Mouse (Mus musculus) lung, adult 2 months (tissue): ENCODE data around the gene Aif1. TPM values are rescaled to one million over a fixed set of nuclear protein-coding genes. Genes with fewer than 3 reads are reported as not detected.

Experiments
- DNase-seq: peaks from one replicate; pipeline ENCODE4 v3.0.0; 2022
- H3K4me1 ChIP-seq: fragments of 200-500 bp; 2 replicates; pipeline ENCODE4 v1.6.1; 2011; ENCODE audit warnings: low read length; ENCODE audit not compliant: control insufficient read depth, insufficient read depth
- H3K4me3 ChIP-seq: fragments of 200-500 bp; replicated peaks from 2 replicates; pipeline ENCODE3; 2011; ENCODE audit warnings: low read depth, mild to moderate bottlenecking, control low read depth, low read length; ENCODE audit errors: extremely low read depth
- CTCF ChIP-seq: fragments of 200-500 bp; IDR thresholded peaks from 2 replicates; pipeline ENCODE4 v1.5.1; 2011; ENCODE audit warnings: mild to moderate bottlenecking, low read length, control low read depth; ENCODE audit not compliant: insufficient read depth
- POLR2A ChIP-seq: fragments of 200-500 bp; IDR thresholded peaks from 2 replicates; pipeline ENCODE4 v1.6.1; 2011; ENCODE audit warnings: low read depth, mild to moderate bottlenecking, control low read depth, low read length, borderline replicate concordance; ENCODE audit errors: extremely low read depth
- WGBS: fragments of 180-500 bp; shearing (Covaris S2); methylation state at CpG from one replicate; pipeline ENCODE4 v1.1.7; 2018; 5-methylcytosine and 5-hydroxymethylcytosine counted together
- polyA plus RNA-seq: library from polyadenylated mRNA; depleted of rRNA; stranded (reverse); fragments of >200 nt; gene quantifications from 2 replicates; pipeline ENCODE4 v1.2.3, GENCODE M21; 2012

The Aif1 gene
- polyA plus RNA-seq, 1 experiment = 1.4 TPM

GRCm38 (mm10) chr17:35155451-35155850, 20.4 kb downstream of the Aif1 start:
- WGBS = 87% methylated on average over 12 of the region's 12 CpGs
- no peak for DNase-seq
- no peak overlapping the region for H3K4me3 ChIP-seq
- TF ChIP-seq POLR2A (no peak), CTCF (no peak)
- H3K4me1 ChIP-seq = no peaks in the 10 kb centered on the region

- Histone ChIP-seq H3K4me3 (no peak overlapping the region), H3K4me1 (no peaks in the 10 kb centered on the region)
- 82% methylated on average over 7 of the region's 7 CpGs for WGBS
- no peak for DNase-seq
- TF ChIP-seq POLR2A = no peak
These were observed 21.3 kb downstream of the Aif1 start for GRCm38 (mm10) chr17:35154616-35155015.

- no peak for DNase-seq
- Histone ChIP-seq H3K4me3 (no peak overlapping the region), H3K4me1 (no peaks in the 10 kb centered on the region)
- 77% methylated on average over 4 of the region's 4 CpGs for whole genome bisulfite sequencing
- TF ChIP-seq CTCF (no peak), POLR2A (no peak)
These were observed 21.9 kb downstream of the Aif1 start for GRCm38 (mm10) chr17:35153931-35154330.

GRCm38 (mm10) chr17:35153077-35153476, 22.8 kb downstream of the Aif1 start:
- WGBS = 85% methylated on average over 9 of the region's 9 CpGs

GRCm38 (mm10) chr17:35152121-35152520, 23.7 kb downstream of the Aif1 start:
- H3K4me3 ChIP-seq = no peak overlapping the region
- no peaks in the 10 kb centered on the region for H3K4me1 ChIP-seq
- 92% methylated on average over 4 of the region's 4 CpGs for WGBS
- TF ChIP-seq POLR2A (no peak), CTCF (no peak)
- DNase-seq = no peak

More at GRCm38 (mm10) chr17:35153077-35153476, 22.8 kb downstream of the Aif1 start:
- Histone ChIP-seq H3K4me3 (no peak overlapping the region), H3K4me1 (no peaks in the 10 kb centered on the region)
- no peak for TF ChIP-seq CTCF
- TF ChIP-seq POLR2A = no peak
- DNase-seq = no peak

GRCm38 (mm10) chr17:35147922-35148639, 27.8 kb downstream of the Aif1 start:
- Histone ChIP-seq H3K4me3 (no peak overlapping the region), H3K4me1 (no peaks in the 10 kb centered on the region)
- WGBS = 52% methylated on average over 5 of the region's 5 CpGs
- DNase-seq = no peak
- TF ChIP-seq CTCF = no peak
- TF ChIP-seq POLR2A = no peak

GRCm38 (mm10) chr17:35147348-35147747, 28.5 kb downstream of the Aif1 start:
- 64% methylated on average over 3 of the region's 3 CpGs for WGBS
- no peak overlapping the region for H3K4me3 ChIP-seq
- H3K4me1 ChIP-seq = no peaks in the 10 kb centered on the region
- TF ChIP-seq POLR2A (no peak), CTCF (no peak)
- DNase-seq = no peak

- no peak for TF ChIP-seq POLR2A
- no peak for TF ChIP-seq CTCF
- no peaks in the 10 kb centered on the region for H3K4me1 ChIP-seq
- H3K4me3 ChIP-seq = no peak overlapping the region
- no peak for DNase-seq
- 74% methylated on average over 5 of the region's 5 CpGs for WGBS
These were observed 29.7 kb downstream of the Aif1 start for GRCm38 (mm10) chr17:35146139-35146538.

- no peak for DNase-seq
- Histone ChIP-seq H3K4me1 (peaks cover 4% of the 10 kb centered on the region; the same call in 1 of the 2 replicates), H3K4me3 (no peak overlapping the region)
- no peak for TF ChIP-seq POLR2A
- no peak for TF ChIP-seq CTCF
- 87% methylated on average over 6 of the region's 6 CpGs for WGBS
These were observed 33.9 kb downstream of the Aif1 start for GRCm38 (mm10) chr17:35141971-35142370.

GRCm38 (mm10) chr17:35140490-35140996, 35.3 kb downstream of the Aif1 start:
- Histone ChIP-seq H3K4me3 (no peak overlapping the region), H3K4me1 (peaks cover 11% of the 10 kb centered on the region)
- no peak for TF ChIP-seq POLR2A
- 72% methylated on average over 16 of the region's 16 CpGs for WGBS
- DNase-seq = no peak
